Mouse (Mus musculus) hindbrain, postnatal 0 days (tissue): ENCODE data around the gene Pard3b. TPM values are rescaled to one million over a fixed set of nuclear protein-coding genes. Genes with fewer than 3 reads are reported as not detected.

Experiments
- ATAC-seq: fragments of 200-750 bp; cut with Nextera tagmentation; 2 replicates; pipeline ENCODE4 v1.8.0; 2017; ENCODE audit warnings: mild to moderate bottlenecking, moderate TSS enrichment, moderate library complexity
- DNase-seq: peaks from one replicate; pipeline ENCODE4 v3.0.0-alpha.2; 2015; ENCODE audit warnings: low spot score
- H3K27ac ChIP-seq: fragments of 300-500 bp; sonication (generic); 2 replicates; pipeline ENCODE4 v1.5.1; 2014; ENCODE audit warnings: mild to moderate bottlenecking
- H3K27me3 ChIP-seq: fragments of 300-500 bp; sonication (generic); 2 replicates; pipeline ENCODE4 v1.6.1; 2014; ENCODE audit warnings: low read length, mixed read lengths; ENCODE audit not compliant: insufficient read depth
- H3K36me3 ChIP-seq: fragments of 300-500 bp; sonication (generic); 2 replicates; pipeline ENCODE4 v1.6.1; 2014; ENCODE audit warnings: low read length, mixed read lengths; ENCODE audit not compliant: insufficient read depth
- H3K4me1 ChIP-seq: fragments of 300-500 bp; sonication (generic); 2 replicates; pipeline ENCODE4 v1.6.1; 2014; ENCODE audit warnings: antibody characterized with exemption, low read length, mixed read lengths; ENCODE audit not compliant: insufficient read depth
- H3K4me2 ChIP-seq: fragments of 300-500 bp; sonication (generic); 2 replicates; pipeline ENCODE4 v1.6.1; 2014; ENCODE audit warnings: low read depth, mild to moderate bottlenecking, low read length, moderate library complexity, mixed read lengths
- H3K4me3 ChIP-seq: fragments of 300-500 bp; sonication (generic); 2 replicates; pipeline ENCODE4 v1.5.1; 2014; ENCODE audit warnings: low read length
- H3K9ac ChIP-seq: fragments of 300-500 bp; sonication (generic); replicated peaks from 2 replicates; pipeline ENCODE4 v1.6.1; 2014; ENCODE audit warnings: mild to moderate bottlenecking, low read length, moderate library complexity, mixed read lengths
- H3K9me3 ChIP-seq: fragments of 300-500 bp; sonication (generic); 2 replicates; pipeline ENCODE4 v1.6.1; 2016; ENCODE audit warnings: low read length, mixed read lengths
- CTCF ChIP-seq: IDR thresholded peaks from 2 replicates; pipeline ENCODE4 v1.5.1; 2016; ENCODE audit warnings: antibody characterized with exemption, control low read depth, low read depth
- WGBS: fragments of 180-500 bp; shearing (Covaris S2); extraction: QIAGEN DNeasy Blood & Tissue Kit; methylation state at CpG from one replicate; pipeline ENCODE4 v1.1.7; 2014; 5-methylcytosine and 5-hydroxymethylcytosine counted together
- polyA plus RNA-seq: library from polyadenylated mRNA; unstranded; fragments of >200 nt; fragmentation: Nextera tagmentation; extraction: Ambion mirVana; gene quantifications from 2 replicates; pipeline ENCODE4 v1.2.1, GENCODE M21; 2015
- total RNA-seq: library from RNA; depleted of rRNA; stranded (reverse); fragments of >200 nt; gene quantifications from 2 replicates; pipeline ENCODE4 v1.2.3, GENCODE M21; 2014

Pard3b gene
- total and polyA plus RNA-seq, 2 experiments from 2014 or later, result 5.6 to 9.6 TPM

- H3K4me2 ChIP-seq, result no peak overlapping the region
- H3K27ac ChIP-seq, result no peak overlapping the region
- H3K36me3 ChIP-seq, result no peaks in the 10 kb centered on the region
- ATAC-seq (no peak), DNase-seq (no peak)
- H3K9me3 ChIP-seq, result 0 out of 2 replicates have a peak, but pooled peaks cover 3% of the 10 kb centered on the region
- TF ChIP-seq CTCF, result no peak
- no peak overlapping the region for H3K9ac ChIP-seq
- WGBS, result 37% methylated on average over 4 of the region's 4 CpGs
- no peaks in the 10 kb centered on the region for H3K27me3 ChIP-seq
- peaks cover 11% of the 10 kb centered on the region for H3K4me1 ChIP-seq
- H3K4me3 ChIP-seq, result no peak overlapping the region
Measured at GRCm38 (mm10) chr1:62678611-62679344, 1040.2 kb downstream of the Pard3b start.

GRCm38 (mm10) chr1:62679466-62679865 lies 1040.8 kb downstream of the Pard3b start:
- H3K27me3 ChIP-seq, result no peaks in the 10 kb centered on the region
- H3K4me1 ChIP-seq, result peaks cover 11% of the 10 kb centered on the region
- TF ChIP-seq CTCF, result no peak
- DNase-seq (no peak), ATAC-seq (no peak)
- H3K4me2 ChIP-seq, result no peak overlapping the region
- H3K9ac ChIP-seq, result no peak overlapping the region
- 0 out of 2 replicates have a peak, but pooled peaks cover 3% of the 10 kb centered on the region for H3K9me3 ChIP-seq
- H3K36me3 ChIP-seq, result no peaks in the 10 kb centered on the region
- no peak overlapping the region for H3K4me3 ChIP-seq
- H3K27ac ChIP-seq, result no peak overlapping the region
- 93% methylated on average over 2 of the region's 2 CpGs for WGBS

GRCm38 (mm10) chr1:62682456-62683385 lies 1044.1 kb downstream of the Pard3b start:
- peak; percentile 85 for ATAC-seq
- peak; percentile 69 for DNase-seq
- Histone ChIP-seq H3K9me3 (0 out of 2 replicates have a peak, but pooled peaks cover 2% of the 10 kb centered on the region), H3K4me1 (peaks cover 11% of the 10 kb centered on the region), H3K9ac (no peak overlapping the region), H3K27me3 (no peaks in the 10 kb centered on the region), H3K4me2 (peak overlapping the region; percentile 50), H3K36me3 (no peaks in the 10 kb centered on the region), H3K27ac (peak overlapping the region; percentile 21), H3K4me3 (peak overlapping the region; percentile 2; the same call in 1 of the 2 replicates)
- WGBS, result 23% methylated on average over 21 of the region's 21 CpGs
- no peak for TF ChIP-seq CTCF

GRCm38 (mm10) chr1:62683498-62683897 lies 1044.9 kb downstream of the Pard3b start:
- no peaks in the 10 kb centered on the region for H3K27me3 ChIP-seq
- H3K36me3 ChIP-seq, result no peaks in the 10 kb centered on the region
- H3K4me3 ChIP-seq, result no peak overlapping the region
- no peaks in the 10 kb centered on the region for H3K9me3 ChIP-seq
- peaks cover 11% of the 10 kb centered on the region for H3K4me1 ChIP-seq
- peak overlapping the region; percentile 50; the same call in 1 of the 2 replicates for H3K4me2 ChIP-seq
- no peak for ATAC-seq
- DNase-seq, result no peak
- peak overlapping the region; percentile 21; the same call in 1 of the 2 replicates for H3K27ac ChIP-seq
- no peak overlapping the region for H3K9ac ChIP-seq
- TF ChIP-seq CTCF, result no peak
- WGBS, result 68% methylated on average over 2 of the region's 2 CpGs

- H3K27me3 ChIP-seq, result no peaks in the 10 kb centered on the region
- ATAC-seq (no peak), DNase-seq (no peak)
- no peak overlapping the region for H3K4me2 ChIP-seq
- 75% methylated on average over 8 of the region's 8 CpGs for WGBS
- H3K9ac ChIP-seq, result no peak overlapping the region
- no peaks in the 10 kb centered on the region for H3K9me3 ChIP-seq
- H3K27ac ChIP-seq, result no peak overlapping the region
- no peak for TF ChIP-seq CTCF
- H3K36me3 ChIP-seq, result no peaks in the 10 kb centered on the region
- peaks cover 4% of the 10 kb centered on the region; the same call in 1 of the 2 replicates for H3K4me1 ChIP-seq
- no peak overlapping the region for H3K4me3 ChIP-seq
Measured at GRCm38 (mm10) chr1:62687511-62687910, 1048.9 kb downstream of the Pard3b start.

GRCm38 (mm10) chr1:62691175-62691574 lies 1052.6 kb downstream of the Pard3b start:
- 85% methylated on average over 6 of the region's 6 CpGs for WGBS
- Histone ChIP-seq H3K4me1 (no peaks in the 10 kb centered on the region), H3K4me2 (no peak overlapping the region), H3K27ac (no peak overlapping the region), H3K4me3 (no peak overlapping the region), H3K9ac (no peak overlapping the region), H3K36me3 (no peaks in the 10 kb centered on the region), H3K9me3 (no peaks in the 10 kb centered on the region), H3K27me3 (no peaks in the 10 kb centered on the region)
- ATAC-seq (no peak), DNase-seq (no peak)
- no peak for TF ChIP-seq CTCF
